Mouse (Mus musculus): ENCODE data around the gene Spp2.
"Not testable (repeated sequence)": the region's sequence is repeated elsewhere in the genome, so short reads cannot be mapped to it uniquely, and the experiment has no call there.

Gene Spp2

DNA sequence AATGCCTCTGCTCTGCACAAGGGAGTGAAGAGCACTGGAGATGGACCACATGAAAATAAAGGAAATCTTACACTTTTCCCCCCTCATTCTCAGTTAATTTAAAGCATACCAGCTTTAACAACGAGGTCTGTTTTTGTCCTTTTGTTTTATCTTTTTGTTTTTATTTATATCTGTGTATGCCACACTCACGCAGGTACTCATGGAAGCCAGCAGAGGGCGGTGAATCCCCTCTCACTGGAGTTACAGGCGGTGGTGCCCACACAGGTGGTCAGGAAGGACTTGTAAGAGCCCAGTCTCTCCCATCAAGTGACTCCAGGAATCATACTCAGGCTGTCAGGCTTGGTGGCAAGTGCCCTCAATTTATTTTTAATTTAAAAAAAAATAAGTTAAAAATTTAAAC is 27.3 kb downstream of the Spp2 start:
- DNase-seq: no peak

DNA sequence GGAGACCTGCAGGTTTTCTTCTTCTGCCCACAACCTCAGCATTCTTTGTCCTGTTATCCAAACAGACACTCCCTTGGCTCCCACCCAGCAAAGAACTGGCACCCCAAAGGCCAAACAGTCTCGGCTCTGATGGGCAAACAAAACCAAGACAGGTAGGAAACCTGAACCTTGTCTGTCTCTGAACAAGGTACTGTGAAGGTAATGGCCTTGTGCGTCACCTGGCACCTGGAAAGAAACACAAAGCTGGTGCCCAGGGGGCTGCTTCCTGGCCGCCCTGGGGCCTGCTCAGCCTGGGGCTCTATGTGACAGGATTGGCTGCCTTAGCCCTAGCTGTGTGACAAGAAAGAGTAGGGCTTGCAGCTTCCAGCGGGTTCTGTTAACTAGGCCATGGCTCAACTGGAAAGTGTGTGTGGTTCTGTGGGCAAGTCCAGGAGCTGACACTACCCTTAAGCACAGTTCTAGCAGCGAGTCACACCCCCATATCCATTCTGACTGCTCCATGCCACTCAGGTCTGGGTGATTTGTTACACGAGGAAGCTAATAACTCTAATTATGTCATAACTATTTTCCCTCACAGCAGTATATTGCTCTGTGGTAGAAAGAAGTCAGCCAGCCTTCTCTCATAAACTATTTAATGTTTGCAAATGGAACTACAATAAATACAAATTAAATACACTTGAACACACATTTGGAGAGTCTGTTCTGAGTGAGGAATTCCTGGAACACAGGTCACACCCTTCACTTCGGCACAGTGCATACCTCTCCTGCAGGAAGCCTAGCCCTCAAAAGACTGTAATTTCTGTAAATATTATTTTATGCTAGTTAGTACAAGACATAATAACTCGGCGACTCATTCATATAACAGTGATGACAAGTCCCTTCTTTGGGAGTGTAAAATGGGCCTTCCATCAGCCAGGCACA is 30.7 kb downstream of the Spp2 start:
- DNase-seq: no peak

DNA sequence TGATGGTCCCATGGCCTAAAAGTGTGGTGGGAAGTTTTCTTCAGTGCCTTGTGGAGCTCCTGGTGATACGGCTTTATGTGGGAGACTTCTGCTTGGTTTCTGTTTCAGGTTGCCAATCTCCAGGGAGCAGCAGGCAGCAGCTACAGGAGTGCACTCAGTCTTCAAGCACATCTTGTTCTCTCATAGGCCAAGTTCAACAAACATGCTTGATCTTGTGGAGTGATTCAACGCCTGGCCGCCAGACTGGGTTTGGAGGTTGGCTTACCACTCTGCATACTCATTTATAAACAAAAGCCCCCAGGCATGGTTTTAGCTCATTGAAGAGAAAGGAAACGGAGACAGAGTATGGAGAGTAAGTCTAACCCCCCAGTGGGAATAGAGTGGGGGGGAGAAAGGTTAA is 36.6 kb downstream of the Spp2 start:
- DNase-seq: no peak

DNA sequence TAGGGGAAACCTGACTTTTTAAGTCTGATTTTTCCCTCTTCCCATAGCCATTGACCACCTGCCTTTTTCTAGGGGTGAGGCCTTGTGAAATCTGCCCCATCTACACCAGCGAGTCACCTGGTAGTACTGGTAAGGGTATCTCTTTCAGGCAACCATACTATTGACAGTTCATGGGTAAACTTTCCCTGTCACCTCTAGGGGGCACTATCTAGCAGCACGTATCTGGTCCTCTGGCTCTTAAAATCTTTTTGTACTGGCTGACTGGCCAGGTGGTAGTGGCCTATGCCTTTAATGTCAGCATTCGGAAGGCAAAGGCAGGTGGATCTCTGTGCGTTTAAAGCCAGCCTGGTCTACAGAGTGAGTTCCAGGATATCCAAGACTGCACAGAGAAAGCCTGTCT is 38.6 kb downstream of the Spp2 start:
- DNase-seq: peak in 1 of 2 experiments; percentile 24

DNA sequence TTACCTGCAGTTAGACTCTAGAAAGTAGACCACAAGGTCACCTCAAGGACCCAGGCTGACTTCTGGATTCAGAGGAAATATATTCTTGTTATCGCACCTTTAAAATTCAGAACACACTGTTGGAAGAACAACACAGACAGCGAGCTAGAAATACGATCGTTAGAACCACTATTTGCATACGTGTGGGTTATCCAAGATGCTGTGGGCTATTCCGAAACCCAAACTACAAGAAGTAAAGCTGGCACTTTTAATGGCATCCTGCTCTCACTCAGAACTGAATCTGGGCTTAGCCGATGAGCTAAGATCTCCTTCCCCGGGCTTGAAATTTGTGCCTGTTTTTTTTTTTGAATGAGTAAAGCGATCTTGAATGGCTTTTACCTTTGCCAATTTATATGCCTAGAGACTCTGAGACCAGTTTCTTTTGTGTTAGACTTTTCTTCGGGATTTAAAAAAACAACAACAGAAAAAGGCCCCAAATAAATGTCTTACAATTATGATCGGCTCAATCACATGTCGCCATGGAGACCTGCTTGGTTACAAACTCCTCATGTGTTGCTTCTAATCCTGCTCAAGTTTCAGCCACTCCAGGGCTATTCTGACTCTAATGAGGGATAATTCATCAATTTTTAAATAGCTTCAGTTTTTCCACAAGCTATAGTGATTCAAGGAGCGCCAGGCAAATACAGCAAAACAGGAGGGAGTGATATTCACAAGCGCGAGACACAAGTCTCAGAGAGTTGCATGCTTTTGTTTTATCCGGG is 39.7 kb downstream of the Spp2 start:
- no peak for DNase-seq

- DNase-seq: no peak
Measured at GRCm38 (mm10) chr1:88447483-88447882, 40.7 kb downstream of the Spp2 start.

GRCm38 (mm10) chr1:88448094-88448493 is 41.3 kb downstream of the Spp2 start:
- not testable (repeated sequence) for DNase-seq

DNA sequence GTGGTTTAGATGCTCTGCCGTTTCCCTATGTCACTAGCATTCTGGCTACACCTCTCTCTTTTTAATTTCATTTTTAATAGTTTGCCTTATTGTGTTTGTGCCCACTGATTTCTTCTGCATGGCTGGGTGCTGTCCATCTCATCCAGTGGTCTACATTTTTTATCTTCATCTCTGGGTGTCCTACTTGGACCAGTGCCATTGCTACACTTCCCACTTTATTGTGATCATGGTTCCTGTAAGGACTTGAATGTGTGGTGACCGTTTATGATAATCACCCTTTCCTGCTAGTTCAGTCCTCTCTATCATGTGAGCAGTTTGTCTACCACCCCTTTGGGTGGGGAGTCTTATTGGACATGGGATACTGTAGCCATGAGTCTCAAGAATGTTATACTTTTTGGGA is 43.0 kb downstream of the Spp2 start:
- DNase-seq: no peak

DNA sequence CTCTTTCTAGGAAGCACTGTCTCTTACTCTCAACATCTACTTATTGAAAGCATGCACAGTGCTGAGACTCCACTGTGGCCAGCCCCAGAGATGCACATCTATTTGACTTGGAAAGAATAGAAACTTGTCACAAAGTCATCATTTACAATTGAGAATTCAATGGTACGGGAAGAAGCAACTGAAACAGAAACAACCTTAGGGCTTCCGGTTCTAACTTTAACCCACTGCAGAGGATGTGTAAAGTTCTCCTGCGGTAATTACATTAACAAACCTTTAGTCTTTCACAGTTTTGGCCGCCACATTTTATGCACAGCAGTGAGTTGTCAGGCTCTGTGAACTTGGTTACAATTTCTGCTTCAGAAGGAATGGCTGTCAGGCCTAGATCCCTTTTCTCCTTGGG is 43.9 kb downstream of the Spp2 start:
- no peak for DNase-seq

DNA sequence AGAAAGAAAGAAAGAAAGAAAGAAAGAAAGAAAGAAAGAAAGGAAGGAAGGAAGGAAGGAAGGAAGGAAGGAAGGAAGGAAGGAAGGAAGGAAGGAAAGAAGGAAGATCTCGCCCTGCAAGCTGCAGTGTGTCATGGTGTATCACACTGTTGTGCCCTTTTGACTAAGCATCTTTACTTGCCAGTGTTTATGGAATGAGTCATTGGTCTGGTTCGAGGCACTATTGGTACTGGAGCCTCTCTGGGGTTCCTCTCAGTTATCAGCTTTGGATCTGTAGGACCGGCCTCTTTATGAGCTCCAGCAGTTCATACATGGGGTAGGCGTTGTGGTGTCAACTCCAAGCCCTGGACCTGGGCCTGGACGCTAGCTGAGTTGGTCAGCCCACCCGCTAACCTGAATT is 45.4 kb downstream of the Spp2 start:
- DNase-seq: no peak

DNA sequence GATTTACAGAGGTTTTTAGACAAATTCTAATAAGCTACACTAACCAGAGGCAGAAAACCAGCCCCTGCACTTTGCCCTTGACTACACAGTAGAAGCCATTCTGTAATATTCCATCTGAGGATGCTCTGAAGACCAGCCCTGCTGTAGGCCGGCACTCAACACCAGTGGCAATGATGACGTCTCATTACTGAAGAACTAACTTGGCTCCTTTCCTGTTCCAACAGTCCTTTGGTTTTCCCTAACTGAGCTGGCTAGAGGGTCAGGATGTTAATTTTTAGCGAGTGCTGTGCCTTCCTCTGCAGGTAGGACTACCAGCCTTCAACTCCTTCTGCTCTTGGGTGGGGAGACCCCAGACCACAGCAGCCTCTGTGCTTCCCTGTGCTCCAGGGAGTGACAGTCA is 47.9 kb downstream of the Spp2 start:
- no peak for DNase-seq

DNA sequence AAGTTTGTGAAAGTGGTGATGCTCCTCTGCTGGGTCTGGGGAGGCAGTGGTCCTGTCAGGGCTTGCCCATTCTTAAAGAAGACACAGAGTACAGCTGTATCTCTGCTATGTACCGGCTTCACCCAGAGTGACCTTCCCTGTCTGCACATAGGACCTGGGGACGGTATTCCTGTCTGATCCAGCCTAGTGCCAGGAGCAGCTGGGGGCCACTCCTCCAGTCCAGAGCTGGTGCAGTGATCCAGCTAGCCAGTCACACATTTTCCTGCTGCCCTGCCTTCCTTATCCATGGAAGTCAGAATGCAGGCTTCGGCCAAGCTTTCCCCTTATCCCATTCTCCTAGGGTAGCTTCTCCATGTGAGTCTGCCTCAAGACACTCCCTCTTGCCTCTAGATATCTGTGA is 49.0 kb downstream of the Spp2 start:
- no peak for DNase-seq

- DNase-seq: peak; percentile 82 to 83
Measured at GRCm38 (mm10) chr1:88456451-88457072, 49.8 kb downstream of the Spp2 start.

DNA sequence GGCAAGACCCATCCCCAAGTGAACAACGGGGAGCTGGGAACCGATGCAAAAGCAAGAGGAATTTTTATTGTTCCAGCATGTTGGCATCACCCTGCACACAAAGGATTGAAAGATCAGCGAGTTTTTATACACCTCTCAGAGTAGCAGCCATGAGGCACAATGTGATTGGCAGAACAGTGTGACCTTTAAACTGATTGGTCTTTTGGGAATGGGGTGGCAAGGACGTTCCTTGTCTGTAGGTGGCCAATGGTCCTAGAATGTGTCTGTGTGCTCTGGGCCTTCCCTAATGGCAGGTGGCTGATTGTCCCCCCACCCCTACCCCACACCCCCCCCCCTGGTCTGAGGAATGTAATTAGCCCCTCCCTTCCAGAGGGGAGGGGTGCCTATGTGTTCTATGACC is 52.4 kb downstream of the Spp2 start:
- DNase-seq: no peak

GRCm38 (mm10) chr1:88459655-88460054 is 52.9 kb downstream of the Spp2 start:
- no peak for DNase-seq

DNA sequence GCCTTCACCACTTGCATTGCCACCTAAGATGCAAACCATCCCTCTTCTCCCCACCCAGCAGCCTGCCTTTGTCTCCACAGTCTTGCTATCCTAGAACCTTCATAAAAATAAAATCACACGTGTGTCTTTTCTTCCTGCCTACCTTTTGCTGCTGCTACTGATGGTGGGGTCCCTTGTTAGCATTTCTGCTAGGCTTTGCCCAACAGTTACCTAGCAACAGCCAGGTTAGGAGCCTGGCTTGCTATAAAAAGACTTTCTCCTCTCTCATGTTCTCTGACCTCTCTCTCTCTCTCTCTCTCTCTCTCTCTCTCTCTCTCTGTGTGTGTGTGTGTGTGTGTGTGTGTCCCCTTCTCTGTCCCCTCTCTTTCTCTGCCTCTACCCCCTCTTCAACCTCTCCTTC is 54.3 kb downstream of the Spp2 start:
- DNase-seq: no peak

- DNase-seq: no peak
Measured at GRCm38 (mm10) chr1:88462484-88462883, 55.7 kb downstream of the Spp2 start.

DNA sequence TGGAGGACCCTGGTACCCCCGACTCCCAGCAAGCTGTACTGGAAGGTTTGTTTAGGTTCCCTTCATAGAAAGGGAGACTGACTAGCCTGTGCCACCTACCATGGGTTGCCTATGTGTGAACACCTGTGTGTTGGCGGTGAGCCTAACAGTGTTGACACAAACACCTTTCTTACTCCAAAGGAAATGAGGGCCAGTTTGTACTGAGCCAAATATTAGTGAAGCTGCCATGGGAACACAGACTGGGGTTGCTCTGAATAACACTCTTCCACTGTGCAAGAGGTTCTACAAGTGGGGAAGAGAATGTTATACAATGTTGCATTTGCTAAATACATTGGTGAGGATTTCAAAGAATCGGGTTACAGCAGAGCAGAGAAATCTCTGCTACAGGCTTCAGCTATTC is 56.5 kb downstream of the Spp2 start:
- DNase-seq: no peak

- DNase-seq: no peak
Measured at GRCm38 (mm10) chr1:88464109-88464905, 57.5 kb downstream of the Spp2 start.

DNA sequence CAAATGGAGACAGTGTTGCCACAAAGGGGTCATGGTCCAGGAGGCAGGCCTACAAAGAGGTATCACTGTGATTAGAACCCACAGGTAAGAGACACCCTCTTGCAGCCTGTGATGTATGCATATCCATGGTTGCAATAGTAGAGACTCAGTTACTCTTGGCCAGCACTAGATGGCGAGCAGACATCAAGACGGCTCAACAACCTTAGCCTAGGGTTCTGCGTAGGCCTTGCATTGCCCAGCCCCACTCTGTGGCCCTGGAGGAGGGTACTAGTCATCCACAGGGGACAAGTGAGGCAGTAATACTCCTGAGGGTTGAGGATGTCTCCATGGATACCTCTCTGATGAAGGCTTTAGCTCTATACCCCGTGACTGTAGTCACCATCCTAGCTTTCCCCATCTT is 59.0 kb downstream of the Spp2 start:
- peak; percentile 33 to 37 for DNase-seq

DNA sequence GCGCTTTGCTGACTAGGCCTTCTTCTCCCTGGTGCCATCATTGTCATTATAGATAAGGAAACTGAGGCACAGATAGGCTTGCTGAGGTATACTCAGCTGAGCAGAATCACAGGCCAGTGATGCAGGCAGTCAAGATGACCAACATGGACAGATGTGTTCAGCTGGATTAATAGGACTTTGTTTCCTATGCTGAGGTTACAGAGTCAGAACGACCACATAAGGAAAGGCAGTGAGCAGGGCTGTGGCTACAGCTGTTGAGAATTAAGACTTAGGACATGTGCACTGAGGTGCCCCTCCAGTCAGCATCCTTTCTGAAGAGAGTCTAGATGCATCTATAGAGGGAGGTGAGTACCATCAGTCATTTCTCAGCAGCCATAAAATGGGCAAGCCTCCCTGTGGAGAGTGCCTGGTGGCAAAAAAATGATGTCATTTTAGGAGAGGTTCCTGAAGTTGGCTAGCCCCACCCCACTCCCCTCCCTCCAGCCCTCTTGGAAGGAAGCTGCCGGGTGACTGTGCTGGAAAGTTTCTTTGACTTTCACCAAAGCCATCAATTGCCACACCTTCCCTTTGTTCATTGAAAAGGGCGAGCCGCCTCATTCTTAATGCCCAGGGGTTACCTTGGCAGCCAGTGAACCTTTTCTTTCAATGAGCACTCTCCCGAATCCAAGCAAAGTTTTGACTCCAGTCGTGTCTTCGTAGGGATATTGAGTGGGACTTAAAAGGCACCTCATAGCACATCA is 59.7 kb downstream of the Spp2 start:
- DNase-seq: no peak

DNA sequence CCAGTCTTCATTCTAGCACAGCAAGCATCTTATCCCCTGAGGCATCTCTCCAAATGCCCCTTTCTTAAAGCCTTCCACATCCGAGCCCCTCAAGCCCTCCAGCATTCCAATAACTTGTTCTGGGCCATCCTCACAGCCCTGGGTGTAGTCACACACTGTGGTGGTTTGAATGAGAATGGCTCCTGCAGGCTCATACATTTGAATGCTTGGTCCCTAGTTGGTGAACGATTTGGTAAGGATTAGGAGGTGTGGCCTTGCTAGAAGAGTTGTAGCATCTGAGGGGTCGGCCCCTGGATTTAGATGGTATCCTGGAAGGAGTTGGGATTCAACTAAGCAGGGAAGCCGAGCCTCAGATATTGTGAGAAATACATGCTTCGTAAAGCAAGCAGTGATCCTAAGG is 61.1 kb downstream of the Spp2 start:
- no peak for DNase-seq
